Mouse (Mus musculus) kidney, adult 11 months (tissue): ENCODE measurements around the gene Slc25a39.
"Not testable (repeated sequence)": the region's sequence is repeated elsewhere in the genome, so short reads cannot be mapped to it uniquely, and the experiment has no call there.

Experiments used
- DNase-seq: peaks from one replicate; pipeline ENCODE4 v3.0.0; 2022

Slc25a39 gene

GRCm38 (mm10) chr11:102393719-102394420 is 13.9 kb downstream of the Slc25a39 start:
- DNase-seq = no peak

- DNase-seq = peak; percentile 62
Observed at GRCm38 (mm10) chr11:102393238-102393634, 14.5 kb downstream of the Slc25a39 start, which contains the start of gene Rundc3a. Gene Rundc3a, plus strand, starts transcription at chr11:102393403.

GRCm38 (mm10) chr11:102392441-102393237 is 15.1 kb downstream of the Slc25a39 start:
- DNase-seq = no peak

DNA sequence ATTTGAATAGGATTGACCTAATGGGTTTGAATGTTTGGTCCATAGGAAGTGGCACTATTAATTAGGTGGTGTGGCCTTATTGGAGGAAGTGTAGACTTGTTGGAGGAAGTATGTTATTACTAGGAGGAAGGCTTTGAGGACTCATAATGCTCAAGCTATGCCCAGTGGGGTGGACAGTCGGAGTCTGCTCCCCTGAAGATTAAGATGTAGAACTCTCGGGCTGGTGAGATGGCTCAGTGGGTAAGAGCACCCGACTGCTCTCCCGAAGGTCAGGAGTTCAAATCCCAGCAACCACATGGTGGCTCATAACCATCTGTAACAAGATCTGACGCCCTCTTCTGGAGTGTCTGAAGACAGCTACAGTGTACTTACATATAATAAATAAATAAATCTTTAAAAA is 18.3 kb downstream of the Slc25a39 start:
- DNase-seq = not testable (repeated sequence)

GRCm38 (mm10) chr11:102386121-102386520 is 21.6 kb downstream of the Slc25a39 start:
- DNase-seq = no peak

DNA sequence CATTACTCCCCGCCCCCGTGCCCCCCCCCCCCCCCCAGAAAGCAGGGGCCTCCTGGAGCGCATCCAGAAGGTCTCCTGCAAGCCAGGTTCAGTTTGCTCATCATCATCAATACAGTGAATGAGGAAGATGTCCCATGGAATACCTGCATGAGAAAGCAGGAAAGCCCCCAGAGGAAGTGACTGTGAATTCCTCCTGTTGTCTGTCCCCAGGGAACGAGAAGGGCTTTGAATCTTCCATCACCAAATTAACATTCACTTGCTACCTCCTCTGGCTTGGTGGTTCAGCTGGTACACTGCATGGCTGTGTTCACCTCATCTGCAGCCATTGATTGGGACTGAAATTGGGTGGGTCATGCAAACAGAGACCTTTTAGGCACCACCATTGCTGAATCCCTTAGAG is 22.7 kb downstream of the Slc25a39 start:
- DNase-seq = no peak

DNA sequence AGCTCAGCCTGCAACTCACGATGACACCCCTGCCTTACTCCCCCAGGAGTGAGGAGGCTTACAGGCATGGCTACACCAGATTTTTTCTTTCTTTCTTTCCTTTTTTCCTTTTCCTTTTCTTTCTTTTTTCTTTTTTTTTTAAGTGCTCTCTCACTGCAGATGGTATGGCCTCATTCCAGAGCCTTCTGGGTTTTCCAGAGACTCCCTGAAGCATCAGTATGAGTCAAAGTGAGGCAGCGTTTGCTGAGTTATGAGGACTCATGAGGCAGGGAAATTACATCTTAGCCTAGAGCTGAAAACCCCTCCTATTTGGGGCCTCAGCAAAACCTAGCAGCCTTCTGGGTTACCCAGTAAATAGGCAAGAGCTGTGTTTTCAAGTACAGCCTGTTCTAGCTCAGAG is 23.3 kb downstream of the Slc25a39 start:
- DNase-seq = no peak

DNA sequence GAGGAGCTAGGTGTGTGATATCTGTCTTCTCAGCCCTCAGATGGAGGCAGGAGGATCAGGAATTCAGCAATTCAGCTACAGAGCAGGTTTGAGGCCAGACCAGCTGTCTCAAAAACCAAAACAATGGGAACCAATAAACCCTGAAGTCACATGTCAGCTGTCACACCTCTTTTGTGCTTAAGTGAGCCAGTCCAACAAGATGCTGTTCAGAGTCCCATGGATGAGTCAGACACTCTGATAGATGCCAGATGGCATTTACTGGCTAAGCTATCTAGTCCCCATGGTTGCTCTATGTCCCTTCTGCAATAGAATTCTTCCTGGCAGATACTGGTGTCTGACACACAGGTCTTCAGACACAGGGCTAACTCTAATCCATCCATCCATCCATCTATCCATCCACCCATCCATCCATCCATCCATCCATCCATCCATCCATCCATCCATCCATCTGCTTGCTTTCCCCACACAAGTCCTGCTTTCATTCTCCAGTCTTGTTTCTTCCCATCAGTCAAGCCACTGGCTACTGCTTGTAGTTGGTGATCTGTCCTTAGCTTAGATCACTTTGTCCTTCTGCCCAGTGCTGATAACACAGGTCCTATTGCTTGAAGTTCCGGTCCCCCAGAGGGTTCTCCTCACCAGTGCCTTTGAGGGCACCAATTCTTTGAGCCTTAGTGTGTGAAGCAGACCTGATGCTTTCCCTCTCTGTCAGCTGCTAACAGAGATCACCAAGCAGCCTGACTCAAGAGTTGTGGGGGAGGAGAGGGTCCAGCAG is 24.2 kb downstream of the Slc25a39 start:
- no peak for DNase-seq

DNA sequence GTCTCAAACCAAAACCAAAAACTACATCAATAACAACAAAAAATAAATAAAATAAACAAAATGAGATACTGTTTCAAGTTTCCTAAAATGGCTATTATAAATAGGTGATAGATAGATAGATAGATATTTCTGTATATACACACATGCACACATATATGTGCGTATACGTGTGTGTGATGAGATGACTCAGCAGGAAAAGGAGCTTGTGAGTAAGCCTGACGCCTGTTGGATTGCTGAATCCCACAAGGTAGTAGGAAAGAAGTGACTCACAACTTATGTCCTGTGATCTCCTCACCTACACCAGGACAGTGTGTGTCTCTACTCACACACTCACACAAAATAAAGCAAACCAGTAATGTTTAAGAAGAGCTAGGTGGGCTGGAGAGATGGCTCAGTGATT is 25.0 kb downstream of the Slc25a39 start:
- no peak for DNase-seq

DNA sequence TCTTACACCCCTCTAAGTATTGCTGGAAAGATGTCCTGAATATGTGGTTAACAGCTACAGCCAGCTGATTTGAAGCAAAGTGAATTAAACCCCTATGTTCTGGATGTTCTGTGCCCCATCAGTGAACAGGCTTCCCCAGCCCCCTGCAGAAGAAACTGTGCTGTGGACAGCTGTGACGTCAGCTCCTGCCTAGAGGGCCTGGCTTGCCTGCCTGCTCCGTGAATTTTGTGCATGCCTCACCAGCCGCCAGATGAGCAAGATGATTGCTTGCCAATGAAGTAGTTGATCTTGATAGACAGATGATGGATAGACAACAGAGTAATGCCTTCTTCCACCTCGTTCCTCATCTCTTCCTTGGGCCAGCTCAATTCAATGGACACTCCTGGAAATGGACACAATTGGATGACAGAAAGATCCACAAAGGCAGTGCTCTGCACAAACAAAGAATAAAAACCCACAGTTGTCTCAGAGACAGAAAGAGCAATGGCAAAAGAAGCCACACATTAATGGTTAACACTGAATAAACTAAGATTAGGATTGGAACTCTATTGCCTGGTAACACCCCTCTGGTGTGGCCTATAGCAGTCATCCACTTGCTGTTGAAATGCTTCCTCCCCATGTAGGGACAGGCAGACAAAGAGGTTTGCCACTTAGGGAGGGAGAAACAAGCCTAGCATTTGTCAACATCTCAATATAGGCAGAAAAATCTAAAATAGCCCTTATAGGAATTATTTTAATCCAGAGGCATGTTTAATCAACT is 26.2 kb downstream of the Slc25a39 start:
- DNase-seq = no peak

DNA sequence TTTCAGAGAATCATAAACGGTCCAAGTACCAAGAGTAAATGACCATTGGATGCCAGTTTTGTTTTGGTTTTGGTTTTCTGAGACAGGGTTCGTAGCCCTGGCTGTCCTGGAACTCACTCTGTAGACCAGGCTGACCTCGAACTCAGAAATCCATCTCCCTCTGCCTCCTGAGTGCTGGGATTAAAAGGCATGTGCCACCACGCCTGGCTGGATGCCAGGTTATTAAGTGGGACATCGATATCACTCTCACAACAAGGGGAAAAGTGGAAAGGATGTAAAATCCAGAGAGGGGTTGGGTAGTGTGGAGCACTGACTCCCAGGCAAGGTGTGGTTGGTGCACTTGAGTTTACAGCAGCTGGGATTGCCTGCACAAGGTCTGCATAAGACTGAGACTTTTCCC is 27.7 kb downstream of the Slc25a39 start:
- no peak for DNase-seq

GRCm38 (mm10) chr11:102377186-102377585 is 30.6 kb downstream of the Slc25a39 start:
- DNase-seq = no peak

DNA sequence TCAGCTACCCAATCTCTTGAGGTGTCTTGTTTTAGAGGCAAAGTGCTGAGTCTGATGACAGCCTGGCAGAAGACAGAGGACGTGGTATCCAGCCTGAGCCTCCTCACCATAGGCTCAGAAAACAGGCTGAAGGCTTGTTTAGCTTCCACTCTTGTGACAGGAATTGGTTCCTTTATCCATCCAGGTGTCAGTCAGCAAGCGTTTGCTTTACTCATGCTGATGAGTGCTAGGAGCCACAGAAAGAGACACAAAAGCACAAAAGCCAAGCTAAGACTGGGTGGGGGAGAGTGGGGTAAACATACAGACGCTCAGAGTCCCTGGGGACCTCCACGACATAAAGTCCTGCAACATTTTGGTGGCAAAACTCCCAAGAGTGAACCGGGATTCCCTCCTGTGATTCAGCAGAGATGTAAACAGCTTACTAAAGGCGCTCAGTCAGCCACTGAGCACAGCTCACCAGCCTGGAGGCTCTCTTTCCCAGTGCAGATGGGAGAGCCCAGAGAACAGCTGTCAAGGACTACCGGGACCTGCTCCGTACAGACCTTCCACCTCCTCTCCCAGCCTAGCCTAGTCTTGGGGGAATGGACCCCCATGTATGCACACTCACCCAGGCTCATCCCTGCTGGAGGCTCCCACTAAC is 31.4 kb downstream of the Slc25a39 start:
- no peak for DNase-seq

DNA sequence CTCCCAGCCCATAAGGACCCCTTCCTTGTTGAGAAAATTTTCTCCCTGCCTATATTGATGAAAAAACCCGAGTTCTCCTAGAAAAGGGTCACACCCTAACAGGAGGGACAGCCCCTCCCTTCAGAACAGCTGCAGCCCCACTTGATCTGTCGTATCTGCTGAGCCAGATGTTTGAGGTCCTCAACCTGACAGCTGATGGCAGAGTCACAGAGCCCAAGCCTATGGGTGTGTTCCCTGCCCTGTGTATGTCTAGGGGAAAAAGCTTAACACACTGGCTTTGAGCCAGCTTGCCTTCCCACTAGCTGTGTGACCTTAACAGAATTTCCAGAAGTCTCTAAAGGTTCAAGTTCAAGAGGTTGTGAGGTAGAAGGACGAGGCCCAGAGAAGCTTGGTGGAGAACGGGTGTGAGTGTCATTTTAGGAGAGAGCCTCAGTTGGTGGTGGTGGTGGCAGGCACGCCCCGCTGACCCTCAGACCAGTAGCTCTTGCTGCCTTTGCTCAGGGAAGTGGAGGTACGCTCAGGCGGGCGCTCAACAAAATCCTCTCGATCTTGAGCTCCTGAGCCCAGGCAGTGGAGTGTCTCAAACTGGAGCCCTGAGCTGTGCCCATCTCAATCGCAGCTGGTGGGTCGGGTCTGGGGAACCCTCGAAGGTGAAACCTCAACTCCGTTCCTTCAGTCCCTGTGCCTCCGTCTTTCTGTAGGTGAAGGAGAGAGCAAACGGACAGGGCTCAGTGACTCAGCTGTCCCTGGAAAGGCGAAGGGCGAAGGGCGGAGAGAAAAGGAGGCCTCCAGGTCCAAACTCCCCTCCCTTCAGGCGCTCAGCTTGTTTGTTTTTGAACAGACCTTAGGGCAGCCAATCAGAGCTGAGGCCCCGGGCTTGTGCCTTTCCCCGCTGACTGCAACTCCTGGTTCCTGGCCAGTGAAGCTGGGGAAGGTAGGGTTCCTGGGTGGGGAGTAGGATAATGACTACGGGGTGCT is 32.3 kb downstream of the Slc25a39 start:
- DNase-seq = peak; percentile 90

GRCm38 (mm10) chr11:102374108-102374725 is 33.5 kb downstream of the Slc25a39 start:
- DNase-seq = no peak

DNA sequence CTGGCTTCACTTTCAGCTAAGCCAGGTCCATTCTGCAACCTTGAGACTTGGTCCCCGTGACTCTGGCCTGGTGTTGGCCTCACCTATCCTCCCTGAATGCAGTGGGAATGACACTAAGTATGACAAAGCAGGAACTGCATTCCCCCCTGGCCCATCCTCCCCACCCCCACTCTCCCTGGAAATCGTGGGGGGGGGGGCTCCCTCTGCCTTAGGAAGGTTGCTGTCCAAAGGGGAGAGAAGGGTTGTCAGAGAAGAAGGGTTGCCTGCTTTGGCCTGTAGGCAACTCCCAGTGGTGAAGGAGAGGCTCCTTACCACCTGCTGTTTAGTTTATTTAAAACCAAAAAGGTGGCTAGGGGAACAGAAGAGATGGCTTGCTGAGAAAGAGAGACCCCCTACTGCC is 34.1 kb downstream of the Slc25a39 start:
- DNase-seq = no peak

- no peak for DNase-seq
Observed at GRCm38 (mm10) chr11:102372936-102373335, 34.8 kb downstream of the Slc25a39 start.

- DNase-seq = peak; percentile 38
Observed at GRCm38 (mm10) chr11:102371926-102372685, 35.6 kb downstream of the Slc25a39 start.

GRCm38 (mm10) chr11:102370285-102370684 is 37.5 kb downstream of the Slc25a39 start:
- DNase-seq = no peak

- DNase-seq = peak; percentile 82
Observed at GRCm38 (mm10) chr11:102369263-102369662, 38.5 kb downstream of the Slc25a39 start.
